Mouse (Mus musculus): ENCODE measurements around the gene Tmem256.
"Not testable (repeated sequence)": the region's sequence is repeated elsewhere in the genome, so short reads cannot be mapped to it uniquely, and the experiment has no call there.

Tmem256 gene

GRCm38 (mm10) chr11:69854680-69855079 lies 16.4 kb downstream of the Tmem256 start:
- DNase-seq (ENCODE audit: low spot score in 2 of 2) = no peak

- peak; percentile 56 to 64 for DNase-seq (ENCODE audit: low spot score in 2 of 2)
Observed at GRCm38 (mm10) chr11:69855347-69855746, 17.0 kb downstream of the Tmem256 start.

- DNase-seq (ENCODE audit: low spot score in 2 of 2) = no peak
Observed at GRCm38 (mm10) chr11:69858113-69858998, 20.0 kb downstream of the Tmem256 start, which contains the start of gene Tnk1. Gene Tnk1 (minus strand): TSS chr11:69858730.

- DNase-seq (ENCODE audit: low spot score in 2 of 2) = not testable (repeated sequence)
Observed at GRCm38 (mm10) chr11:69863729-69864128, 25.4 kb downstream of the Tmem256 start.

GRCm38 (mm10) chr11:69864138-69864860 lies 26.0 kb downstream of the Tmem256 start:
- DNase-seq (ENCODE audit: low spot score in 2 of 2) = no peak

- DNase-seq (ENCODE audit: low spot score in 2 of 2) = no peak
Observed at GRCm38 (mm10) chr11:69865561-69865960, 27.2 kb downstream of the Tmem256 start.

GRCm38 (mm10) chr11:69867335-69867734 lies 29.0 kb downstream of the Tmem256 start:
- DNase-seq (ENCODE audit: low spot score in 2 of 2) = no peak

GRCm38 (mm10) chr11:69870289-69871069 lies 32.2 kb downstream of the Tmem256 start:
- DNase-seq (ENCODE audit: low spot score in 2 of 2) = no peak

GRCm38 (mm10) chr11:69871822-69872221 lies 33.5 kb downstream of the Tmem256 start:
- no peak for DNase-seq (ENCODE audit: low spot score in 2 of 2)

GRCm38 (mm10) chr11:69872451-69872850 lies 34.1 kb downstream of the Tmem256 start:
- DNase-seq (ENCODE audit: low spot score in 2 of 2) = no peak

GRCm38 (mm10) chr11:69876186-69876585 lies 37.9 kb downstream of the Tmem256 start:
- DNase-seq (ENCODE audit: low spot score in 2 of 2) = peak in 1 of 2 experiments; percentile 39

- peak; percentile 80 to 83 for DNase-seq (ENCODE audit: low spot score in 2 of 2)
Observed at GRCm38 (mm10) chr11:69876867-69877266, 38.6 kb downstream of the Tmem256 start.

GRCm38 (mm10) chr11:69877878-69878277 lies 39.6 kb downstream of the Tmem256 start, which contains the start of gene Tmem95:
Gene Tmem95 (minus strand): TSS chr11:69878018.
- DNase-seq (ENCODE audit: low spot score in 2 of 2) = no peak

- DNase-seq (ENCODE audit: low spot score in 2 of 2) = no peak
Observed at GRCm38 (mm10) chr11:69878399-69878798, 40.1 kb downstream of the Tmem256 start.

- no peak for DNase-seq (ENCODE audit: low spot score in 2 of 2)
Observed at GRCm38 (mm10) chr11:69878952-69879351, 40.6 kb downstream of the Tmem256 start.

- DNase-seq (ENCODE audit: low spot score in 2 of 2) = no peak
Observed at GRCm38 (mm10) chr11:69879711-69880110, 41.4 kb downstream of the Tmem256 start.

- peak; percentile 74 to 81 for DNase-seq (ENCODE audit: low spot score in 2 of 2)
Observed at GRCm38 (mm10) chr11:69880506-69880852, 42.2 kb downstream of the Tmem256 start.

GRCm38 (mm10) chr11:69880853-69881603 lies 42.7 kb downstream of the Tmem256 start, which contains the start of gene Kctd11:
Gene Kctd11 (minus strand): TSS chr11:69881406.
- DNase-seq (ENCODE audit: low spot score in 2 of 2) = peak; percentile 90 to 93

- no peak for DNase-seq (ENCODE audit: low spot score in 2 of 2)
Observed at GRCm38 (mm10) chr11:69881787-69882670, 43.7 kb downstream of the Tmem256 start.

- DNase-seq (ENCODE audit: low spot score in 2 of 2) = peak in 1 of 2 experiments; percentile 63
Observed at GRCm38 (mm10) chr11:69883066-69883465, 44.8 kb downstream of the Tmem256 start.

All from spleen, postnatal 36 days (tissue).